Mouse (Mus musculus): ENCODE measurements around the gene Vtcn1. TPM values are rescaled to one million over a fixed set of nuclear protein-coding genes. Genes with fewer than 3 reads are reported as not detected.

Vtcn1 gene
- polyA plus RNA-seq, 1 experiment from 2014 or later, result 0.08 TPM

- Histone ChIP-seq H3K9me3 (ENCODE audit: control insufficient read depth) (no peaks in the 10 kb centered on the region), H3K4me2 (replicated peaks; ENCODE audit: low read depth) (no peak overlapping the region), H3K36me3 (ENCODE audit: control insufficient read depth, insufficient read depth) (no peaks in the 10 kb centered on the region), H3K4me3 (ENCODE audit: low read depth, low read length) (no peak overlapping the region), H3K4me1 (replicated peaks; ENCODE audit: control insufficient read depth, insufficient read depth, low read length) (no peaks in the 10 kb centered on the region), H3K9ac (ENCODE audit: low read depth, low read length) (no peak overlapping the region), H3K27me3 (replicated peaks; ENCODE audit: control insufficient read depth, insufficient read depth, low read length) (no peaks in the 10 kb centered on the region), H3K27ac (ENCODE audit: low read depth, low read length) (no peak overlapping the region)
- ATAC-seq, result no peak
- TF ChIP-seq CTCF (IDR thresholded peaks at IDR 0.05; ENCODE audit: low read depth), result no peak
- 94% methylated on average over 3 of the region's 3 CpGs for WGBS
Measured at GRCm38 (mm10) chr3:100890406-100890805, 65.1 kb downstream of the Vtcn1 start.

- no peak for ATAC-seq
- no peaks in the 10 kb centered on the region for H3K4me1 ChIP-seq (replicated peaks; ENCODE audit: control insufficient read depth, insufficient read depth, low read length)
Measured at GRCm38 (mm10) chr3:100892383-100893335, 67.4 kb downstream of the Vtcn1 start.

GRCm38 (mm10) chr3:100895500-100895899 is 70.2 kb downstream of the Vtcn1 start:
- H3K36me3 ChIP-seq (ENCODE audit: control insufficient read depth, insufficient read depth), result no peaks in the 10 kb centered on the region
- ATAC-seq, result no peak
- H3K4me3 ChIP-seq (ENCODE audit: low read depth, low read length), result no peak overlapping the region
- 79% methylated on average over 6 of the region's 6 CpGs for WGBS
- no peak overlapping the region for H3K27ac ChIP-seq (ENCODE audit: low read depth, low read length)
- TF ChIP-seq CTCF (IDR thresholded peaks at IDR 0.05; ENCODE audit: low read depth), result no peak
- no peaks in the 10 kb centered on the region for H3K27me3 ChIP-seq (replicated peaks; ENCODE audit: control insufficient read depth, insufficient read depth, low read length)
- H3K9me3 ChIP-seq (ENCODE audit: control insufficient read depth), result no peaks in the 10 kb centered on the region
- no peak overlapping the region for H3K4me2 ChIP-seq (replicated peaks; ENCODE audit: low read depth)
- no peaks in the 10 kb centered on the region for H3K4me1 ChIP-seq (replicated peaks; ENCODE audit: control insufficient read depth, insufficient read depth, low read length)
- no peak overlapping the region for H3K9ac ChIP-seq (ENCODE audit: low read depth, low read length)

More at GRCm38 (mm10) chr3:100892383-100893335, 67.4 kb downstream of the Vtcn1 start:
- Histone ChIP-seq H3K9me3 (ENCODE audit: control insufficient read depth) (no peaks in the 10 kb centered on the region), H3K27ac (ENCODE audit: low read depth, low read length) (no peak overlapping the region), H3K4me3 (ENCODE audit: low read depth, low read length) (no peak overlapping the region), H3K36me3 (ENCODE audit: control insufficient read depth, insufficient read depth) (no peaks in the 10 kb centered on the region), H3K27me3 (replicated peaks; ENCODE audit: control insufficient read depth, insufficient read depth, low read length) (no peaks in the 10 kb centered on the region), H3K4me2 (replicated peaks; ENCODE audit: low read depth) (no peak overlapping the region), H3K9ac (ENCODE audit: low read depth, low read length) (no peak overlapping the region)
- TF ChIP-seq CTCF (IDR thresholded peaks at IDR 0.05; ENCODE audit: low read depth), result no peak
- WGBS, result 59% methylated on average over 11 of the region's 11 CpGs

GRCm38 (mm10) chr3:100906128-100906527 is 80.9 kb downstream of the Vtcn1 start:
- ATAC-seq, result no peak
- TF ChIP-seq CTCF (IDR thresholded peaks at IDR 0.05; ENCODE audit: low read depth), result no peak

GRCm38 (mm10) chr3:100906916-100907315 is 81.7 kb downstream of the Vtcn1 start:
- no peak overlapping the region for H3K4me2 ChIP-seq (replicated peaks; ENCODE audit: low read depth)
- no peaks in the 10 kb centered on the region for H3K36me3 ChIP-seq (ENCODE audit: control insufficient read depth, insufficient read depth)
- ATAC-seq, result no peak
- no peak overlapping the region for H3K9ac ChIP-seq (ENCODE audit: low read depth, low read length)
- WGBS, result 43% methylated on average over 3 of the region's 3 CpGs
- H3K27me3 ChIP-seq (replicated peaks; ENCODE audit: control insufficient read depth, insufficient read depth, low read length), result no peaks in the 10 kb centered on the region
- TF ChIP-seq CTCF (IDR thresholded peaks at IDR 0.05; ENCODE audit: low read depth), result peak; percentile 61
- H3K27ac ChIP-seq (ENCODE audit: low read depth, low read length), result no peak overlapping the region
- H3K9me3 ChIP-seq (ENCODE audit: control insufficient read depth), result no peaks in the 10 kb centered on the region
- no peaks in the 10 kb centered on the region for H3K4me1 ChIP-seq (replicated peaks; ENCODE audit: control insufficient read depth, insufficient read depth, low read length)
- H3K4me3 ChIP-seq (ENCODE audit: low read depth, low read length), result no peak overlapping the region

More at GRCm38 (mm10) chr3:100906128-100906527, 80.9 kb downstream of the Vtcn1 start:
- Histone ChIP-seq H3K4me2 (replicated peaks; ENCODE audit: low read depth) (no peak overlapping the region), H3K27me3 (replicated peaks; ENCODE audit: control insufficient read depth, insufficient read depth, low read length) (no peaks in the 10 kb centered on the region), H3K4me3 (ENCODE audit: low read depth, low read length) (no peak overlapping the region), H3K4me1 (replicated peaks; ENCODE audit: control insufficient read depth, insufficient read depth, low read length) (no peaks in the 10 kb centered on the region), H3K9ac (ENCODE audit: low read depth, low read length) (no peak overlapping the region), H3K27ac (ENCODE audit: low read depth, low read length) (no peak overlapping the region), H3K36me3 (ENCODE audit: control insufficient read depth, insufficient read depth) (no peaks in the 10 kb centered on the region), H3K9me3 (ENCODE audit: control insufficient read depth) (no peaks in the 10 kb centered on the region)
- WGBS, result 25% methylated on average over 6 of the region's 6 CpGs

GRCm38 (mm10) chr3:100908594-100908993 is 83.3 kb downstream of the Vtcn1 start:
- H3K9me3 ChIP-seq (ENCODE audit: control insufficient read depth), result no peaks in the 10 kb centered on the region
- TF ChIP-seq CTCF (IDR thresholded peaks at IDR 0.05; ENCODE audit: low read depth), result no peak
- 54% methylated on average over 6 of the region's 6 CpGs for WGBS
- H3K4me3 ChIP-seq (ENCODE audit: low read depth, low read length), result no peak overlapping the region
- no peaks in the 10 kb centered on the region for H3K4me1 ChIP-seq (replicated peaks; ENCODE audit: control insufficient read depth, insufficient read depth, low read length)
- H3K4me2 ChIP-seq (replicated peaks; ENCODE audit: low read depth), result no peak overlapping the region
- ATAC-seq, result no peak
- no peaks in the 10 kb centered on the region for H3K27me3 ChIP-seq (replicated peaks; ENCODE audit: control insufficient read depth, insufficient read depth, low read length)
- no peak overlapping the region for H3K27ac ChIP-seq (ENCODE audit: low read depth, low read length)
- no peak overlapping the region for H3K9ac ChIP-seq (ENCODE audit: low read depth, low read length)
- H3K36me3 ChIP-seq (ENCODE audit: control insufficient read depth, insufficient read depth), result no peaks in the 10 kb centered on the region
